Mouse (Mus musculus): ENCODE data around the gene Tmem242. TPM values are rescaled to one million over a fixed set of nuclear protein-coding genes. Genes with fewer than 3 reads are reported as not detected.

The Tmem242 gene
- polyA plus RNA-seq, 1 experiment = 3.7 TPM

- H3K36me3 ChIP-seq (ENCODE audit: control insufficient read depth, insufficient read depth, low read length) = no peaks in the 10 kb centered on the region
- H3K27me3 ChIP-seq (ENCODE audit: control insufficient read depth, insufficient read depth, low read length) = no peaks in the 10 kb centered on the region
- 47% methylated on average over 11 of the region's 11 CpGs for WGBS
- H3K4me3 ChIP-seq (ENCODE audit: low read depth, low read length) = no peak overlapping the region
- peaks cover 1% of the 10 kb centered on the region; the same call in 1 of the 2 replicates for H3K4me1 ChIP-seq (ENCODE audit: control insufficient read depth, insufficient read depth, insufficient read length, low read length)
- no peak overlapping the region for H3K27ac ChIP-seq (ENCODE audit: insufficient read depth, low read depth, low read length)
- TF ChIP-seq CTCF (IDR thresholded peaks at IDR 0.05; ENCODE audit: extremely low read depth, insufficient read length, insufficient replicate concordance, low read depth, low read length) (no peak), POLR2A (IDR thresholded peaks at IDR 0.05; ENCODE audit: low read depth, low read length) (no peak)
Measured at GRCm38 (mm10) chr17:5377151-5377929, 62.7 kb downstream of the Tmem242 start.

DNA sequence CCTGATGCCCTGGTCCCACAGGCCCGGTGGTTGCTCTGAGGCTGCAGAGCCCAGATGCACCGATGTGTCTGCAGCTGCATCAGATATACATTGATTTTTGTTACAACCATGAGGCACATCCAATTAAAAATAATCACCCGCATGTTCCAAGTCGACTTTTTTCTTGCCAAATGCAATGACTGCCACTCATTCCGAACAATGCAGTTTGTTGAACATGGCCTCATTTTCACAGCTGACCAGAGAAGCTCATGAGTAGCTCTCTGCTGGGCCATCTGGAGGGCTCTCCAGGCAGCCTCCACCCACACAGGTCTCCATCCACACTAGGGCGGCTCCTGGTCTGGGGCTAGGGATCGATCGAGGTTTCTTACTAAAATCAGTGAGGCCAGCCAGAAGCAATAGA, 67.1 kb downstream of the Tmem242 start:
- Histone ChIP-seq H3K27ac (ENCODE audit: insufficient read depth, low read depth, low read length) (no peak overlapping the region), H3K4me1 (ENCODE audit: control insufficient read depth, insufficient read depth, insufficient read length, low read length) (peaks cover under 1% of the 10 kb centered on the region; the same call in 1 of the 2 replicates), H3K4me3 (ENCODE audit: low read depth, low read length) (no peak overlapping the region), H3K36me3 (ENCODE audit: control insufficient read depth, insufficient read depth, low read length) (no peaks in the 10 kb centered on the region), H3K27me3 (ENCODE audit: control insufficient read depth, insufficient read depth, low read length) (no peaks in the 10 kb centered on the region)
- 83% methylated on average over 8 of the region's 8 CpGs for WGBS
- TF ChIP-seq POLR2A (IDR thresholded peaks at IDR 0.05; ENCODE audit: low read depth, low read length) = no peak
- no peak for TF ChIP-seq CTCF (IDR thresholded peaks at IDR 0.05; ENCODE audit: extremely low read depth, insufficient read length, insufficient replicate concordance, low read depth, low read length)

- TF ChIP-seq CTCF (IDR thresholded peaks at IDR 0.05; ENCODE audit: extremely low read depth, insufficient read length, insufficient replicate concordance, low read depth, low read length) = no peak
- no peak for TF ChIP-seq POLR2A (IDR thresholded peaks at IDR 0.05; ENCODE audit: low read depth, low read length)
- no peaks in the 10 kb centered on the region for H3K36me3 ChIP-seq (ENCODE audit: control insufficient read depth, insufficient read depth, low read length)
- no peak overlapping the region for H3K27ac ChIP-seq (ENCODE audit: insufficient read depth, low read depth, low read length)
- H3K4me3 ChIP-seq (ENCODE audit: low read depth, low read length) = no peak overlapping the region
- H3K4me1 ChIP-seq (ENCODE audit: control insufficient read depth, insufficient read depth, insufficient read length, low read length) = no peaks in the 10 kb centered on the region
- no peaks in the 10 kb centered on the region for H3K27me3 ChIP-seq (ENCODE audit: control insufficient read depth, insufficient read depth, low read length)
- 69% methylated on average over 7 of the region's 7 CpGs for WGBS
Measured at GRCm38 (mm10) chr17:5371521-5371920, 68.5 kb downstream of the Tmem242 start.

GRCm38 (mm10) chr17:5371032-5371431, 69.0 kb downstream of the Tmem242 start:
- Histone ChIP-seq H3K27me3 (ENCODE audit: control insufficient read depth, insufficient read depth, low read length) (no peaks in the 10 kb centered on the region), H3K4me3 (ENCODE audit: low read depth, low read length) (no peak overlapping the region), H3K36me3 (ENCODE audit: control insufficient read depth, insufficient read depth, low read length) (no peaks in the 10 kb centered on the region), H3K27ac (ENCODE audit: insufficient read depth, low read depth, low read length) (no peak overlapping the region), H3K4me1 (ENCODE audit: control insufficient read depth, insufficient read depth, insufficient read length, low read length) (no peaks in the 10 kb centered on the region)
- 71% methylated on average over 4 of the region's 4 CpGs for WGBS
- TF ChIP-seq CTCF (IDR thresholded peaks at IDR 0.05; ENCODE audit: extremely low read depth, insufficient read length, insufficient replicate concordance, low read depth, low read length) = no peak
- no peak for TF ChIP-seq POLR2A (IDR thresholded peaks at IDR 0.05; ENCODE audit: low read depth, low read length)

- Histone ChIP-seq H3K36me3 (ENCODE audit: control insufficient read depth, insufficient read depth, low read length) (no peaks in the 10 kb centered on the region), H3K4me1 (ENCODE audit: control insufficient read depth, insufficient read depth, insufficient read length, low read length) (no peaks in the 10 kb centered on the region), H3K4me3 (ENCODE audit: low read depth, low read length) (no peak overlapping the region), H3K27me3 (ENCODE audit: control insufficient read depth, insufficient read depth, low read length) (no peaks in the 10 kb centered on the region), H3K27ac (ENCODE audit: insufficient read depth, low read depth, low read length) (no peak overlapping the region)
- WGBS = 38% methylated on average over 8 of the region's 8 CpGs
- TF ChIP-seq POLR2A (IDR thresholded peaks at IDR 0.05; ENCODE audit: low read depth, low read length) (no peak), CTCF (IDR thresholded peaks at IDR 0.05; ENCODE audit: extremely low read depth, insufficient read length, insufficient replicate concordance, low read depth, low read length) (no peak)
Measured at GRCm38 (mm10) chr17:5365992-5366398, 74.1 kb downstream of the Tmem242 start.

Other genes with a start within 250 kb of the Tmem242 start
- gene Ldhal6b, start 21.5 kb downstream of the Tmem242 start, polyA plus RNA-seq (2012; rRNA removed) = 0.10 and 0.20 TPM in 2 replicates
- 1.9 and 2.9 TPM in 2 replicates for gene Zdhhc14, start 52.3 kb upstream of the Tmem242 start, polyA plus RNA-seq (2012; rRNA removed)

All from small intestine, adult 2 months (tissue).